Mouse (Mus musculus) spleen, embryonic (tissue): ENCODE measurements around the gene Cphx1.
"Not testable (repeated sequence)": the region's sequence is repeated elsewhere in the genome, so short reads cannot be mapped to it uniquely, and the experiment has no call there.

Source experiments
- CTCF ChIA-PET: fragments of 350-600 bp; sonication (Branson Sonifier 250); formaldehyde crosslinking; loops from one replicate; lab custom pipeline; 2022; lab: Charles Lee

The Cphx1 gene

GRCm38 (mm10) chr14:25938004-25938403 is at the start of gene Cphx1:
Gene Cphx1 (plus strand): TSS chr14:25938304.
- CTCF ChIA-PET, result not testable (repeated sequence)

- CTCF ChIA-PET, result not testable (repeated sequence)
These were observed 43.5 kb upstream of the Cphx1 start for GRCm38 (mm10) chr14:25894566-25894965.

GRCm38 (mm10) chr14:25895686-25896085 is 42.4 kb upstream of the Cphx1 start:
- CTCF ChIA-PET, result not testable (repeated sequence)

GRCm38 (mm10) chr14:25903000-25903399 is 35.1 kb upstream of the Cphx1 start, which contains the start of gene Plac9a:
Gene Plac9a (minus strand): TSS chr14:25903100.
- CTCF ChIA-PET, result not testable (repeated sequence)

- CTCF ChIA-PET, result not testable (repeated sequence)
These were observed 32.9 kb upstream of the Cphx1 start for GRCm38 (mm10) chr14:25905243-25905642.

- CTCF ChIA-PET, result not testable (repeated sequence)
These were observed 30.8 kb upstream of the Cphx1 start for GRCm38 (mm10) chr14:25907272-25907671.

- CTCF ChIA-PET, result not testable (repeated sequence)
These were observed 29.1 kb upstream of the Cphx1 start for GRCm38 (mm10) chr14:25908976-25909375.

- CTCF ChIA-PET, result not testable (repeated sequence)
These were observed 19.5 kb upstream of the Cphx1 start for GRCm38 (mm10) chr14:25918427-25919170.

- CTCF ChIA-PET, result not testable (repeated sequence)
These were observed 11.1 kb upstream of the Cphx1 start for GRCm38 (mm10) chr14:25926814-25927561.

GRCm38 (mm10) chr14:25927562-25927881 is 10.6 kb upstream of the Cphx1 start, which contains the start of gene Tmem254a:
Gene Tmem254a (minus strand): TSS chr14:25927672.
- CTCF ChIA-PET, result not testable (repeated sequence)

GRCm38 (mm10) chr14:25936867-25937630 is 1.1 kb upstream of the Cphx1 start:
- CTCF ChIA-PET, result not testable (repeated sequence)

GRCm38 (mm10) chr14:25957861-25958260 is 19.8 kb downstream of the Cphx1 start:
- CTCF ChIA-PET, result not testable (repeated sequence)

- CTCF ChIA-PET, result not testable (repeated sequence)
These were observed 40.5 kb downstream of the Cphx1 start, which contains the start of gene Duxbl1 for GRCm38 (mm10) chr14:25978371-25979241. Gene Duxbl1 (plus strand): TSS chr14:25978577.

- CTCF ChIA-PET, result not testable (repeated sequence)
These were observed 41.3 kb downstream of the Cphx1 start for GRCm38 (mm10) chr14:25979242-25979941.

GRCm38 (mm10) chr14:25981880-25982279 is 43.8 kb downstream of the Cphx1 start:
- CTCF ChIA-PET, result not testable (repeated sequence)
